Mouse (Mus musculus): ENCODE measurements around the gene Denr. TPM values are rescaled to one million over a fixed set of nuclear protein-coding genes. Genes with fewer than 3 reads are reported as not detected.

The Denr gene
- polyA plus RNA-seq, 1 experiment from 2014 or later = 140 TPM

DNA sequence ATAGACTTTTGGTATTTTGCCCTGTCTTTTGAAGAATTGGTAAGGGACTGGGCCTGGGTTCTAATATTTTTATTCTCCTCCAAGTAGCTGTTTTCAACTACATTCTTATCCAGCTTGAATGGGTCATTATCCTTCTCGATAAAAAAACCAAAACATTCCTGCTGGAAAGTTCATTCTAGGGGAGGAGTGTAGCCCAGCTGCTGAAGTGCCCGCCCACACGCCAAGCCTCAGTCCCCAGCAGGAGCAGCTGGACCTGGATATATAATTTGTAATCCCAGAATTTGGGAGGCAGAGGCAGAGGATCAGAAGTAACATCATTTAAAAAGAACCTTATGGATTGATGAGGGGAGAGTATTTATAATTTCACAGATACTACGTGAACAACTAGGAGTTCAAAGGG is 39.6 kb downstream of the Denr start:
- Histone ChIP-seq H3K9me3 (ENCODE audit: control insufficient read depth, low read depth, low read length) (no peaks in the 10 kb centered on the region), H3K4me2 (replicated peaks; ENCODE audit: low read depth, low read length) (no peak overlapping the region), H3K4me1 (ENCODE audit: control insufficient read depth, insufficient read depth, low read length) (no peaks in the 10 kb centered on the region), H3K36me3 (ENCODE audit: control insufficient read depth, insufficient read depth, low read length) (no peaks in the 10 kb centered on the region), H3K4me3 (ENCODE audit: low read depth, low read length) (no peak overlapping the region), H3K9ac (replicated peaks; ENCODE audit: low read depth, low read length) (no peak overlapping the region), H3K27me3 (ENCODE audit: control insufficient read depth, insufficient read depth, low read length) (no peaks in the 10 kb centered on the region), H3K27ac (ENCODE audit: low read length) (no peak overlapping the region)
- WGBS = 52% methylated on average over 4 of the region's 4 CpGs
- ATAC-seq (ENCODE audit: insufficient number of reproducible peaks, insufficient read depth, low FRiP score, low read depth) = no peak

- Histone ChIP-seq H3K36me3 (ENCODE audit: control insufficient read depth, insufficient read depth, low read length) (no peaks in the 10 kb centered on the region), H3K9me3 (ENCODE audit: control insufficient read depth, low read depth, low read length) (no peaks in the 10 kb centered on the region), H3K4me1 (ENCODE audit: control insufficient read depth, insufficient read depth, low read length) (no peaks in the 10 kb centered on the region), H3K9ac (replicated peaks; ENCODE audit: low read depth, low read length) (no peak overlapping the region), H3K4me3 (ENCODE audit: low read depth, low read length) (no peak overlapping the region), H3K27me3 (ENCODE audit: control insufficient read depth, insufficient read depth, low read length) (no peaks in the 10 kb centered on the region), H3K4me2 (replicated peaks; ENCODE audit: low read depth, low read length) (no peak overlapping the region), H3K27ac (ENCODE audit: low read length) (no peak overlapping the region)
- WGBS = 52% methylated on average over 7 of the region's 7 CpGs
- ATAC-seq (ENCODE audit: insufficient number of reproducible peaks, insufficient read depth, low FRiP score, low read depth) = no peak
Observed at GRCm38 (mm10) chr5:123947041-123947761, 40.2 kb downstream of the Denr start.

DNA sequence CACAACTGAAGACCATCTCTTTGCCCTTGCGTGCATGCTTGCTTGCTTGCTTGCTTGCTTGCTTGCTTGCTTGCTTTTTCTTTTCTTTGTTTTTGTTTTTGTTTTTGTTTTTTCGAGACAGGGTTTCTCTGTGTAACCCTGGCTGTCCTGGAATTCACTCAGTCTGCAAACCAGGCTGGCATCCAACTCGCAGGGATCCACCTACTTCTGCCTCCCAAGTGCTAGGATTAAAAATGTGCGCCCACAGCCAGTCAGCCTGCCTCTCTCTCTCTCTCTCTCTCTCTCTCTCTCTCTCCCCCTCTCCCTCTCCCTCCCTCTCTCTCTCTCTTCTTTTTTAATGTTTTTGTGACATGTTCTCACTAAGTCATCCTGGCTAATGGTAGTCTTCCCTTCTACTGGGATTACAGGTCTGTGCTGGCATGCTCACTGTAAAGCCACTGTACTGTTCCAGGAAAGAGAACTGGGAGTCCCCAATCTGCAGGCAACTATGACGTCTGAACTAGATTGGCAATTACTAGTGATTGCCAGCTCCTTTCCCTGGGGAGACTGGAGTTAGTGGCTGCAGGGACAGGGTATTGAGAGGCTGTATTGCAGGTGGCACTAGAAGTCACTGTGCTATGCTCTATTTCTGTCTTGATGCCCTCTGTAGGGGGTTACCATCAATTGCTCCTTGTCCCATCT is 45.5 kb downstream of the Denr start:
- Histone ChIP-seq H3K27ac (ENCODE audit: low read length) (no peak overlapping the region), H3K27me3 (ENCODE audit: control insufficient read depth, insufficient read depth, low read length) (no peaks in the 10 kb centered on the region), H3K4me1 (ENCODE audit: control insufficient read depth, insufficient read depth, low read length) (no peaks in the 10 kb centered on the region), H3K9me3 (ENCODE audit: control insufficient read depth, low read depth, low read length) (no peaks in the 10 kb centered on the region), H3K36me3 (ENCODE audit: control insufficient read depth, insufficient read depth, low read length) (no peaks in the 10 kb centered on the region), H3K9ac (replicated peaks; ENCODE audit: low read depth, low read length) (no peak overlapping the region), H3K4me3 (ENCODE audit: low read depth, low read length) (no peak overlapping the region), H3K4me2 (replicated peaks; ENCODE audit: low read depth, low read length) (no peak overlapping the region)
- ATAC-seq (ENCODE audit: insufficient number of reproducible peaks, insufficient read depth, low FRiP score, low read depth) = no peak
- 66% methylated on average over 5 of the region's 5 CpGs for WGBS

DNA sequence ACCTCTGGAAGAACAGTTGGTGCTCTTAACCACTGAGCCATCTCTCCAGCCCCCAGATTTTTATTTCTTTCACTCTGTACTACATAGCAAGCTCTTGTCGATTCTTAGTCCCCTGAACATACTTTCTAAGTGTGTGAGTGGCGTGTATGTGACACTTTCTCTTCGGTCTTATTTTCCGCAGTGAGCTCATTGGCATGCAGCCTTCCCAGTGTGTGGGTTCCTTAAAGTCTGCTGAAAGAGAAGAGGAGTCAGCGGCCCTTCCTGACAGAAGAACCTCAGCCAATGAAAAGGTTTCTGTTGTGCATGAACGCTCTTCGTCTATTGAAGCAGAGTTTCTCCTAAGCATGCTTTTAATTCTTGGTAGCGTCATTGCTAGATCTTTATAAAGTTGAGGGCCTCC is 50.2 kb downstream of the Denr start:
- no peaks in the 10 kb centered on the region for H3K36me3 ChIP-seq (ENCODE audit: control insufficient read depth, insufficient read depth, low read length)
- 90% methylated on average over 8 of the region's 8 CpGs for WGBS
- ATAC-seq (ENCODE audit: insufficient number of reproducible peaks, insufficient read depth, low FRiP score, low read depth) = no peak

DNA sequence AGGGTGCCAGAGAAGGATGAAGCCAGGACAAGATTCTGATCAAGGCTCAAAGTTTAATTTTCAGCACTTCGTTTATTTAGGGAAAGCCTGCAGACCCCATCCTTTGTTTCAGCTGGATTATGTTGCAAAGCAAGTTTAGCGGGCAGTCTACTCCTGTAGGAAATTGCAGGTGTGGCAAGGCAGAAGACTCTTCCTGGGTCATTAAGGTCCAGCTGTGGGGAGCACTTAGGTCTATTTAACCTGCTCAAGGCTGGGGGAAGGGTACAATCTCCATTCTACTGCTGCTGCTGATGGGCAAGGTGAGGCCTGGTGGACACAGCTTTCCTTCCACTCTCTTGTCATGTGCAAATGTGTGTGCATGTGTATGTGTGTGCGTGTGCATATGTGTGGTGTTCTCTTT is 52.0 kb downstream of the Denr start:
- H3K27me3 ChIP-seq (ENCODE audit: control insufficient read depth, insufficient read depth, low read length) = no peaks in the 10 kb centered on the region
- H3K4me3 ChIP-seq (ENCODE audit: low read depth, low read length) = no peak overlapping the region
- no peaks in the 10 kb centered on the region for H3K9me3 ChIP-seq (ENCODE audit: control insufficient read depth, low read depth, low read length)
- H3K9ac ChIP-seq (replicated peaks; ENCODE audit: low read depth, low read length) = no peak overlapping the region
- no peak overlapping the region for H3K27ac ChIP-seq (ENCODE audit: low read length)
- WGBS = 73% methylated on average over 3 of the region's 3 CpGs
- H3K4me2 ChIP-seq (replicated peaks; ENCODE audit: low read depth, low read length) = no peak overlapping the region
- no peaks in the 10 kb centered on the region for H3K4me1 ChIP-seq (ENCODE audit: control insufficient read depth, insufficient read depth, low read length)
- ATAC-seq (ENCODE audit: insufficient number of reproducible peaks, insufficient read depth, low FRiP score, low read depth) = no peak
- no peaks in the 10 kb centered on the region for H3K36me3 ChIP-seq (ENCODE audit: control insufficient read depth, insufficient read depth, low read length)

More for the DNA sequence above, 50.2 kb downstream of the Denr start:
- Histone ChIP-seq H3K4me1 (ENCODE audit: control insufficient read depth, insufficient read depth, low read length) (no peaks in the 10 kb centered on the region), H3K9ac (replicated peaks; ENCODE audit: low read depth, low read length) (no peak overlapping the region), H3K9me3 (ENCODE audit: control insufficient read depth, low read depth, low read length) (no peaks in the 10 kb centered on the region), H3K27me3 (ENCODE audit: control insufficient read depth, insufficient read depth, low read length) (no peaks in the 10 kb centered on the region), H3K4me2 (replicated peaks; ENCODE audit: low read depth, low read length) (no peak overlapping the region), H3K27ac (ENCODE audit: low read length) (no peak overlapping the region), H3K4me3 (ENCODE audit: low read depth, low read length) (no peak overlapping the region)

DNA sequence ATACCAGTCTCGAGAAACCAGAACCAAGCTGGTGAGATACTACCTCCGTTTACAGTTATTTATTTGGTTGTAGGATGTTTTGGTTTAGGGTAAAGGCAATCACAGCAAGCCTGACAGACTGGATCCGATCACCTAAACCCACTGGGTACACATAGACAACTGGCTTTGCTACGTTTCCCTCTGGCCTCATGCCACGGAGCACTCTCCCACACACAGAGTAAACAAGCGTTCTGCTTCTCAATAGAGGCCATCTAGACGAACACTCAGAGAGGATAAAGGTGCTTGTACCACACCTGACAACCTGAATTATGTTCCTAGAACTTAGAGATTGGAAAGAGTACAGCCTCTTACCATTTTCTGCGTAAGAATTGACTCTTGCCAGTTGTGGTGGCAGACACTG is 53.2 kb downstream of the Denr start:
- H3K4me2 ChIP-seq (replicated peaks; ENCODE audit: low read depth, low read length) = no peak overlapping the region
- H3K27me3 ChIP-seq (ENCODE audit: control insufficient read depth, insufficient read depth, low read length) = no peaks in the 10 kb centered on the region
- H3K27ac ChIP-seq (ENCODE audit: low read length) = no peak overlapping the region
- H3K9me3 ChIP-seq (ENCODE audit: control insufficient read depth, low read depth, low read length) = no peaks in the 10 kb centered on the region
- no peak overlapping the region for H3K9ac ChIP-seq (replicated peaks; ENCODE audit: low read depth, low read length)
- no peaks in the 10 kb centered on the region for H3K4me1 ChIP-seq (ENCODE audit: control insufficient read depth, insufficient read depth, low read length)
- WGBS = 53% methylated on average over 8 of the region's 8 CpGs
- ATAC-seq (ENCODE audit: insufficient number of reproducible peaks, insufficient read depth, low FRiP score, low read depth) = no peak
- no peak overlapping the region for H3K4me3 ChIP-seq (ENCODE audit: low read depth, low read length)
- no peaks in the 10 kb centered on the region for H3K36me3 ChIP-seq (ENCODE audit: control insufficient read depth, insufficient read depth, low read length)

DNA sequence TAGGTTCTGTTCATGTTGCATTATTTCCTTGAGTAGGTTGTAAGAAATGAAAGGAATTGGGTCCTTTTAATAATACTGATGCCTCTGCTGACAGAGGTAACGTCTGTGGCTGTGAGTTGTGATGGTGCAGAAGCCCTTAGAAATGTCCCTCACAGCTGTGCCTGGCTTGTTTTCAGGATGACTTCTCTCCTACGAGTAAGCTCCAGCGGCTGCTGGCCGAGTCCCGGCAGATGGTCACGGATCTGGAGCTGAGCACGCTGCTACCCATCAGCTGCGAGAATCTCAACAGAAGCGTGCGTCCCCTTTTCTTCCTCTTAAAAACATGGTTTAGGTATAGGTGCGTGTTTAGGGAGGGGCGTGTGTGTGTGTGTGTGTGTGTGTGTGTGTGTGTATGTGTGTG is 54.1 kb downstream of the Denr start:
- no peak overlapping the region for H3K4me3 ChIP-seq (ENCODE audit: low read depth, low read length)
- 83% methylated on average over 11 of the region's 12 CpGs for WGBS
- no peak overlapping the region for H3K4me2 ChIP-seq (replicated peaks; ENCODE audit: low read depth, low read length)
- ATAC-seq (ENCODE audit: insufficient number of reproducible peaks, insufficient read depth, low FRiP score, low read depth) = no peak
- H3K36me3 ChIP-seq (ENCODE audit: control insufficient read depth, insufficient read depth, low read length) = no peaks in the 10 kb centered on the region
- H3K9me3 ChIP-seq (ENCODE audit: control insufficient read depth, low read depth, low read length) = no peaks in the 10 kb centered on the region
- no peak overlapping the region for H3K27ac ChIP-seq (ENCODE audit: low read length)
- no peaks in the 10 kb centered on the region for H3K4me1 ChIP-seq (ENCODE audit: control insufficient read depth, insufficient read depth, low read length)
- no peak overlapping the region for H3K9ac ChIP-seq (replicated peaks; ENCODE audit: low read depth, low read length)
- no peaks in the 10 kb centered on the region for H3K27me3 ChIP-seq (ENCODE audit: control insufficient read depth, insufficient read depth, low read length)

GRCm38 (mm10) chr5:123964208-123964607 is 57.2 kb downstream of the Denr start:
- Histone ChIP-seq H3K27ac (ENCODE audit: low read length) (no peak overlapping the region), H3K4me3 (ENCODE audit: low read depth, low read length) (no peak overlapping the region), H3K27me3 (ENCODE audit: control insufficient read depth, insufficient read depth, low read length) (no peaks in the 10 kb centered on the region), H3K36me3 (ENCODE audit: control insufficient read depth, insufficient read depth, low read length) (no peaks in the 10 kb centered on the region), H3K9me3 (ENCODE audit: control insufficient read depth, low read depth, low read length) (no peaks in the 10 kb centered on the region), H3K9ac (replicated peaks; ENCODE audit: low read depth, low read length) (no peak overlapping the region), H3K4me2 (replicated peaks; ENCODE audit: low read depth, low read length) (no peak overlapping the region), H3K4me1 (ENCODE audit: control insufficient read depth, insufficient read depth, low read length) (no peaks in the 10 kb centered on the region)
- WGBS = 94% methylated on average over 4 of the region's 4 CpGs
- no peak for ATAC-seq (ENCODE audit: insufficient number of reproducible peaks, insufficient read depth, low FRiP score, low read depth)

Measured in stomach, embryonic 14.5 days (tissue).